Mouse (Mus musculus) cerebellum, postnatal 14 days (tissue): ENCODE results near the gene Slc52a3.

Source experiments
- DNase-seq, 2 experiments: peaks; one replicate each; pipeline ENCODE4 v3.0.0; 2021; ENCODE audit warnings: mixed read lengths in 2 of 2

The Slc52a3 gene

GRCm38 (mm10) chr2:152048981-152049441, 52.7 kb downstream of the Slc52a3 start:
- peak in 1 of 2 experiments; percentile 28 for DNase-seq

GRCm38 (mm10) chr2:152049611-152050270, 53.4 kb downstream of the Slc52a3 start:
- no peak for DNase-seq

GRCm38 (mm10) chr2:152050316-152050715, 54.0 kb downstream of the Slc52a3 start:
- no peak for DNase-seq

GRCm38 (mm10) chr2:152051985-152052384, 55.7 kb downstream of the Slc52a3 start:
- DNase-seq, result no peak

GRCm38 (mm10) chr2:152055406-152055805, 59.1 kb downstream of the Slc52a3 start:
- peak; percentile 85 to 92 for DNase-seq

- peak; percentile 94 to 96 for DNase-seq
Observed at GRCm38 (mm10) chr2:152056368-152057251, 60.3 kb downstream of the Slc52a3 start.

- peak in 1 of 2 experiments; percentile 62 for DNase-seq
Observed at GRCm38 (mm10) chr2:152057252-152057563, 60.9 kb downstream of the Slc52a3 start.
